Mouse (Mus musculus) ES-Bruce4 (cell line): ENCODE data around the gene Ap2b1.

ENCODE experiments used
- CTCF ChIP-seq: IDR thresholded peaks from one replicate; pipeline ENCODE4 v1.8.1; 2011; ENCODE audit warnings: low read depth, low read length
- POLR2A ChIP-seq: IDR thresholded peaks from one replicate; pipeline ENCODE4 v1.8.1; 2011; ENCODE audit warnings: low read length; ENCODE audit not compliant: insufficient read depth

DNA sequence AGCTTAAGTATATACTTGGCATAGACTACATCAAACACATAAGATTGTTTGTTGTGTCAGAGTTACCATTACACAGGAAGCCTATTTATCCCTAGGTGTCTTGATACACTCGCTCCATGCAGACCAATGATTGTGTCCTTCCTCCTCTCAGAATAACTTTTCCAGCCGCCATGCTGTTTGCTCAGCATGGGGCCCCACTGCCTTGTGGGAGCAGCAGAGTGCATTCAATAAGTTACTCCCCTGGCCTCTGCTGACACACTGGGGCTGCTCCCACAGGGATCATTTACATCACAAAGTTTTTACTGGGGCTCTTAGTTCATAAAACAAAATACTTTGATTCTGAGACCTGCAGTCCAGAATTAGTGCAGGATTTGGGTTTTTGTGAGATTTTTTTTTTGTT lies 40.9 kb downstream of the Ap2b1 start:
- TF ChIP-seq CTCF (no peak), POLR2A (no peak)
